In the genomic region with DNA sequence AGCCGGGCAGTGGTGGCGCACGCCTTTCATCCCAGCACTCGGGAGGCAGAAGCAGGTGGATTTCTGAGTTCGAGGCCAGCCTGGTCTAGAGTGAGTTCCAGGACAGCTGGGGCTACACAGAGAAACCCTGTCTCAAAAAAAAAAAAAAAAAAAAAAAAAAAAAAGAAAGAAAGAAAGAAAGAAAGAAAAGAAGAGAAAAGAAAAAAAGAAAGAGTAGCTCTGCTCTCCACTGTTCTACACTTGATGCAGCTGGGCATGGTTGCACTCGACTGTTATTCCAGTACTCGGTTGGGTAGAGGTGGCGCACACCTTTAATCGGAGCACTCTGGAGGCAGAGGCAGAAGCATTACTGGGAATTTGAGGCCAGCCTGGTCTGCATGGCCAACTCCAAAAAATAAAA, we compare ENCODE assay signal across 8 mouse cellular contexts. TPM values are rescaled to one million over a fixed set of nuclear protein-coding genes. Genes with fewer than 3 reads are reported as not detected.
DNase-seq lines count a peak whose midpoint lies in the region; ATAC-seq and TF ChIP-seq lines count a peak whose summit lies in the region.
"Not testable (repeated sequence)": the region's sequence is repeated elsewhere in the genome, so short reads cannot be mapped to it uniquely, and the experiment has no call there.

A gene (minus strand): TSS at position 101 of the 400 bp plus-strand sequence.

- H3K9ac ChIP-seq in embryonic facial prominence, embryonic 15.5 days; heart, postnatal 0 days (replicated peaks; ENCODE audit: low read depth, low read length); limb, embryonic 15.5 days; midbrain, embryonic 14.5 days (replicated peaks; ENCODE audit: low read length); stomach, embryonic 15.5 days: not testable (repeated sequence)

- not testable (repeated sequence) for H3K9me3 ChIP-seq in embryonic facial prominence, embryonic 15.5 days (replicated peaks); heart, postnatal 0 days (replicated peaks; ENCODE audit: control insufficient read depth, low read length); limb, embryonic 15.5 days; midbrain, embryonic 14.5 days (ENCODE audit: control insufficient read depth, low read length); stomach, embryonic 15.5 days

- H3K27me3 ChIP-seq in embryonic facial prominence, embryonic 15.5 days; heart, postnatal 0 days (ENCODE audit: control insufficient read depth, insufficient read depth, low read length); limb, embryonic 15.5 days; midbrain, embryonic 14.5 days (ENCODE audit: control insufficient read depth, insufficient read depth, low read length); stomach, embryonic 15.5 days (replicated peaks): not testable (repeated sequence)

- H3K4me2 ChIP-seq in embryonic facial prominence, embryonic 15.5 days (replicated peaks); limb, embryonic 15.5 days; midbrain, embryonic 14.5 days (ENCODE audit: low read length); stomach, embryonic 15.5 days: not testable (repeated sequence)
- peak within 1 kb of the TSS; percentile 44; the same call in 1 of the 2 replicates for H3K4me2 ChIP-seq in heart, postnatal 0 days (ENCODE audit: low read depth, low read length)

- H3K36me3 ChIP-seq in embryonic facial prominence, embryonic 15.5 days = peaks cover 29% of the 10 kb centered on the region
- H3K36me3 ChIP-seq in heart, postnatal 0 days (replicated peaks; ENCODE audit: control insufficient read depth, insufficient read depth, low read length) = peaks cover 26% of the 10 kb centered on the region
- H3K36me3 ChIP-seq in limb, embryonic 15.5 days = peaks cover 54% of the 10 kb centered on the region
- peaks cover 30% of the 10 kb centered on the region for H3K36me3 ChIP-seq in midbrain, embryonic 14.5 days (ENCODE audit: control insufficient read depth, insufficient read depth, low read length)
- H3K36me3 ChIP-seq in stomach, embryonic 15.5 days = peaks cover 21% of the 10 kb centered on the region

- WGBS in embryonic facial prominence, embryonic 15.5 days = 91% methylated on average over 9 of the region's 9 CpGs
- 68% methylated on average over 9 of the region's 9 CpGs for WGBS in heart, postnatal 0 days
- 91% methylated on average over 9 of the region's 9 CpGs for WGBS in limb, embryonic 15.5 days
- WGBS in midbrain, embryonic 14.5 days = 96% methylated on average over 9 of the region's 9 CpGs
- WGBS in stomach, embryonic 15.5 days = 88% methylated on average over 9 of the region's 9 CpGs

- not testable (repeated sequence) for H3K4me3 ChIP-seq in embryonic facial prominence, embryonic 15.5 days (replicated peaks); heart, postnatal 0 days (ENCODE audit: low read depth, low read length); limb, embryonic 15.5 days; midbrain, embryonic 14.5 days (replicated peaks; ENCODE audit: low read depth, low read length); stomach, embryonic 15.5 days (replicated peaks)

- ATAC-seq in embryonic facial prominence, embryonic 15.5 days (ENCODE audit: insufficient number of reproducible peaks, low FRiP score, low TSS enrichment, low read depth); heart, postnatal 0 days (ENCODE audit: insufficient read depth, low read depth); inflammation-experienced regulatory T-cells, adult 6 months; limb, embryonic 15.5 days (ENCODE audit: insufficient number of reproducible peaks, low FRiP score, low TSS enrichment, low read depth); midbrain, embryonic 14.5 days (ENCODE audit: low FRiP score, low TSS enrichment); stomach, embryonic 15.5 days (ENCODE audit: insufficient read depth, low FRiP score, low read depth): not testable (repeated sequence)

- peaks cover 21% of the 10 kb centered on the region for H3K4me1 ChIP-seq in embryonic facial prominence, embryonic 15.5 days
- peaks cover 46% of the 10 kb centered on the region for H3K4me1 ChIP-seq in heart, postnatal 0 days (ENCODE audit: control insufficient read depth, insufficient read depth)
- H3K4me1 ChIP-seq in limb, embryonic 15.5 days = peaks cover 16% of the 10 kb centered on the region
- not testable (repeated sequence) for H3K4me1 ChIP-seq in midbrain, embryonic 14.5 days (ENCODE audit: control insufficient read depth, insufficient read depth, low read length); stomach, embryonic 15.5 days

- H3K27ac ChIP-seq in embryonic facial prominence, embryonic 15.5 days (replicated peaks); limb, embryonic 15.5 days; midbrain, embryonic 14.5 days (replicated peaks; ENCODE audit: low read depth, low read length); stomach, embryonic 15.5 days: not testable (repeated sequence)
- H3K27ac ChIP-seq in heart, postnatal 0 days (ENCODE audit: low read depth) = peak within 1 kb of the TSS; percentile 96

- TF ChIP-seq CTCF in heart, postnatal 0 days (IDR thresholded peaks at IDR 0.05; ENCODE audit: low read depth) = not testable (repeated sequence)

- intact Hi-C loops in gastrocnemius, postnatal 36 days (cut with DNase I) = not testable (repeated sequence)

- DNase-seq in adrenal gland, adult 2 months; gastrocnemius, postnatal 36 days; heart, postnatal 0 days (ENCODE audit: low spot score); midbrain, embryonic 14.5 days: not testable (repeated sequence)

- TF ChIP-seq EP300 in heart, postnatal 0 days (IDR thresholded peaks at IDR 0.05; ENCODE audit: low read depth) = not testable (repeated sequence)

RNA-seq across cellular contexts. Expression of the gene that starts here (rescaled TPM):
- total RNA-seq in adrenal gland, adult 2 months (2021) = 10 to 100 TPM in 1 of 2 experiments, 1 to 10 TPM in 1; 6.9 to 11.2 TPM
- 16.5 and 19.9 TPM in 2 replicates for polyA plus RNA-seq in adrenal gland, adult 2 months (2012; rRNA removed)
- 17.6 and 21.6 TPM in 2 replicates for polyA plus RNA-seq in embryonic facial prominence, embryonic 15.5 days (2015; fragmentation: Nextera tagmentation; extraction: Ambion mirVana)
- total RNA-seq in gastrocnemius, postnatal 36 days (2021) = 1,000 to 10,000 TPM; 2,677 to 2,859 TPM
- total RNA-seq in heart, postnatal 0 days (2014; rRNA removed; ENCODE audit: low replicate concordance) = 62.2 and 93.8 TPM in 2 replicates
- polyA plus RNA-seq in heart, postnatal 0 days (2015; fragmentation: Nextera tagmentation; extraction: Ambion mirVana) = 26.7 and 34.2 TPM in 2 replicates
- 10 to 100 TPM; 35.1 to 58.4 (median 36.4) TPM for polyA plus RNA-seq in inflammation-experienced regulatory T-cells, adult 6 months (2017; shearing (Covaris generic))
- 19.5 and 20.6 TPM in 2 replicates for polyA plus RNA-seq in limb, embryonic 15.5 days (2015; fragmentation: Nextera tagmentation; extraction: Ambion mirVana)
- polyA plus RNA-seq in midbrain, embryonic 14.5 days (2014; fragmentation: Nextera tagmentation; extraction: Ambion mirVana) = 10.4 and 10.5 TPM in 2 replicates
- polyA plus RNA-seq in stomach, embryonic 15.5 days (2015; fragmentation: Nextera tagmentation; extraction: Ambion mirVana) = 19.5 and 20.5 TPM in 2 replicates

Comparison
In these comparisons a context has a peak if more than half of its experiments do, and no peak if none do; other contexts are left out.
1. RNA of the gene that starts here (total RNA-seq): 2,677 to 2,859 TPM in gastrocnemius, postnatal 36 days; 62.2 to 93.8 TPM in heart, postnatal 0 days and 6.9 to 11.2 TPM in adrenal gland, adult 2 months; every median in the first group is over 10 times any median in the second.